Mouse (Mus musculus): ENCODE results near the gene Fam198a. TPM values are rescaled to one million over a fixed set of nuclear protein-coding genes. Genes with fewer than 3 reads are reported as not detected.
A peak's percentile ranks its signal among the peaks of the same experiment; 100 is the strongest.

The Fam198a gene
- total RNA-seq, 4 experiments from 2014 or later, result 0.31 to 0.94 (median 0.60) TPM

DNA sequence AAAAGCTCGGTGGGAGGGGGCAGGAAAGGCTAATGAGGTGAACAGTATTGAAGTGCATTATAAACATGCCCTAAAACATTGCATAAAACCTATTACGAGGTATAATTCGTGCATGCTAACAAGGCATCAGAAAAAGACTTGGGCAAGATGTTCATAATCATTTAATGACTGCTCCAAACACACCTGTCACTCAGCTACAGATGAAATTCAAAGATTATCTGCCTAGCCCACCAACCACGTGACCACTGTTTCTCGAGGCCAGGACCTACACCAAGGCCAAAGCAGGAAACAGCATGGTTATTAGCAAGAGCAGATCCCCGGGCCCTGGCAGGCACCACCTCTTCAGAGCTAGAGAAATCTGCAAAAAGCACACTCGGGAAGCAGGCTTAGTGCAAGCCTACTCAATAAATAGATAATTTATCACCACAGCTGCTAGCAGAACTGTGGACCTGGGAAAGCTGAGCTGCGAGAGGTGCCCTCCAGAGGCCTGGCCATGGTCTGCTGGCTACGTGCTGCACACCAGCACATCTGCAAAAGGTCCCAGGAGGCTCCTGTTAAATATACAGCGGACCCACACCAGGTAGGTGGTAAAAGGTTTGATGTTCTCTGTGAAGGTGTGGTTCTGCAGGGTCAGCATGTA, 30.8 kb downstream of the Fam198a start:
- no peak for DNase-seq (ENCODE audit: low spot score in 2 of 2)

DNA sequence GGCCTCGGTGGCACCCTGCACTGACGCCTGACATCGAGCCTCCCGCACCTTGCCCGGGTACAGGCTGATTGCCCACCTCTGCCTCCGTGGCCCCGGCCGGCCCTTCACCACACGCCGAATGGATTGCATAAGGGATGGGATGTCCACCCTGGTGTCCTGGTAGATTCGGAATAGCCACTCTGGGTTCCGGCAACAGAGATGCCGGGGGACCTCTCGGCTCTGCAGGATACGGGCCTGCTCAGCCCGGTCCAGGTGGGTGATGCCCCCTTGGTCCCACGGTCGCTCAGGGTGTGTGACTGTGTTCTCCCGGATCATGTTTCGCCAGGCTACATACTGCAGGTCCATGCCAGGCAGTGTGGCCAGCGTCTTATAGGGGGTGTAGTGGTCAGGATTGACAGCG, 31.4 kb downstream of the Fam198a start:
- DNase-seq (ENCODE audit: low spot score in 2 of 2), result no peak

DNA sequence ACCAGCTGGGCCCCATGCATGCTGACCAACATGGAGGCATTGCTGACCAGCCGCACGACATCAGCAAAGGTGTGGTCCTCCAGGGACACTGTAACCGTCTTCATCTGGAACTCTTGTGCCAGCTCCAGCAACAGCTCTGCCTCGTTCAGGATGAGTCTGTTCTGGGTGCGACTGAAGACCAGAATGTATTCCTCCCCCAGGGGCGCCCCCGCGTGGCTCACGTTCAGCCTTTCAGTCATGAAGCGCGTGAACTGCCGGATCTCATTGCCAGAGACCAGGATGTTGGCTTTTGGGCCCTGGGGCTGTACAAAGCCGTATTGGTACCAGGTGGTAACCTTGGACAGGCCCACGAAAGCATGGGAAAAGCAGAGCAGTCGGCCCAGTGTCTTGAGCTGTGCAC, 31.9 kb downstream of the Fam198a start:
- no peak for DNase-seq (ENCODE audit: low spot score in 2 of 2)

DNA sequence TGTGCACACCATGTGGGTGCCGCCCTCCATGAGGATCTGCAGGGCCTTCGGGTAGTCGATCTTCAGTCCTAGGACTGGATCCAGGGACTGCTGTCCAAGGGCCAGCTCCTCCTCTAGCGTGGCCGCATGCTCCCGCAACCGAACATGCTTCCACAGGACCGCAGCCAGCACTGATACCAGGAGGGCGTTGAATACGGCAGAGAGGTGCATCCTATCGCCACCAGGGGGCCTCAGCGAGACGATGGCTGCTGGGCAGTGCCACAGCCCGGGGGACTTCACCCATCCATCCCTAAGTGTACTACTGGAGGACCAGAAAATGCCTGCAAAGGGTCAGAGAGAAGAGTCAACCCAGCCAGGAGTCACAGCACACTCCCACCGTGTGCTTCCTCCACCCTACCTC, 32.7 kb downstream of the Fam198a start:
- peak; percentile 72 to 73 for DNase-seq (ENCODE audit: low spot score in 2 of 2)

DNA sequence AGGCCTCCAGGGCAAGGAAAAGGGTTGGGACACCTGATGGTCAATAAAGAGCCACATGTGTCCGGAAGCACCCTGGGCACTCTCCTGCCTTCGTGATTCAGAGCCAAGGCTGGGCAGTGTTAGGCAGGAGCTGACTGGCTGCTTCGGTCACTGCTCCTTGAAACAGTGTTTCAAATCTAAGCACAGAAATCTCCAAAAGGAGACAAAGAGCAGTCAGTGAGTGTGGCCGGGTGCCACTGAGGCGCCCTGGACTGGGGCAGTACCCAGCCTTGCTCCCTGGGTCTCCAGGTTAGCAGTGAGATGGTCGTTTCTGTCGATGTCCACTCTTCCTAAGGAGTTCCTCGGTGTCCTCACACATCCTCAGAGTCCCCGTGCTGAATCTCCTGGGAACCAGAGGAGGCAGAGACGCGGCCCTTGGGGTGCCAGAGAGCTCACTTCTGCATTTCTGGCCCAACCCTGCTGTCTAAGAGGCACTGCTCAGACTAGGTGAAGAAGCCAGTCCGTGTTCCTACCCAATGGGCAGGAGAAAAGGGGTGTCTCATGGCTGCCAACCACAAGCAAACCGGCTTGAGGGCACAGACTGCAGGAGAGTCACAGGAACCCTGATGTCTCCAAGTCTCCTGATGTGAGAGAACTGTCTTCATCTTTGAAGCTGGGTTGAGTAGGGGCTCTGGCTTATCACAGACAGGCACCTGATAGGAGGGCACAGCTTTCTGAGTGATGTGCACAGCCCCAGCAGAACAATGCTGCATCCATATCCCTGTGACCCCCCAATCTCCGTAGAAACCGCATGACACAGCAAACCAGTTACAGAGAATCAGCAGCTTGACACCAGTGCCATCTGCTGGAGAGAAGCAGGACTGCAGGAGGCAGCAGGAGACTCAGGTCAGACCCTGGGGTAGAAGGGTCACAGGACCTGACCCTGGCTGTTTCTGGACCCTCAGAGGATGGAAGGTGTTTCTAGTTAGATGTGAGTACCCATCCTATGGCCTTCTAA, 34.0 kb downstream of the Fam198a start:
- DNase-seq (ENCODE audit: low spot score in 2 of 2), result peak; percentile 64 to 65

DNA sequence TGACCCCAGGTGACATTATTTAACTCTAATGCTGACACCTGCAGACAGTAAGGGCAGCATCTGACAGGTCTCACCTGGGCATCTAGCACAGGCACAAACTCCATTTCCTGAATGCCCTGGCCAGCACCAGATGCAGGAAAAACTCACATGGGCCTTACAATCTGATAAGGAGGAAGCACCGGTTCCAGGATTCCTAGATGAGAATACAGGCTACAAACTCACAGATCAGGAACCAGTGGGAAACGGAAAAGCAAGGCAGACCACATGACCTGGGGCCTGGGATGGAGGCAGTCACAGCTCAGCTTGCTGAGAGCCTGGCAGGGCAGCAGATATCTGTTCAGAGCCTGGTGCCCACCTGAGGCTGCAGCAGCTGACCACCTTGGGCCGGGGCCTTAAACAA, 38.1 kb downstream of the Fam198a start:
- no peak for DNase-seq (ENCODE audit: low spot score in 2 of 2)

DNA sequence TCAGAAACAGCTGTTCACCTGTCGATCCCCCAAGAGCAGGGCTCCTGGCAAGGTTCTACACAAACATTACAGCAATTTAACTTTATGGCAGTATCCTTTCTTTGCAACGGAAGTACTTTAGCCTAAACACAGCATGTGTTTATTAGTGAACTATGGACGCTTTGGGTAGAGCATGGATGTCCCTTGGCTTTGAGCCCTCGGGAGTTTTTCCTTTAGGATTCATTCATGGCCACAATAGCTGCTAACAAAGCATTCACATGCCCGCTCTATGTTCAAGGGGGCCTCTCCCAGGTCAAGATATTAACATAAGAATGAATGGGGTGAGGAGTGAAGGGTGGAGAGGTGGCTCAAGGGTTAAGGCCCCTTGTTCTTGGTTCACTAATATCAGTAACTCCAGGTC, 38.7 kb downstream of the Fam198a start:
- DNase-seq (ENCODE audit: low spot score in 2 of 2), result no peak

DNA sequence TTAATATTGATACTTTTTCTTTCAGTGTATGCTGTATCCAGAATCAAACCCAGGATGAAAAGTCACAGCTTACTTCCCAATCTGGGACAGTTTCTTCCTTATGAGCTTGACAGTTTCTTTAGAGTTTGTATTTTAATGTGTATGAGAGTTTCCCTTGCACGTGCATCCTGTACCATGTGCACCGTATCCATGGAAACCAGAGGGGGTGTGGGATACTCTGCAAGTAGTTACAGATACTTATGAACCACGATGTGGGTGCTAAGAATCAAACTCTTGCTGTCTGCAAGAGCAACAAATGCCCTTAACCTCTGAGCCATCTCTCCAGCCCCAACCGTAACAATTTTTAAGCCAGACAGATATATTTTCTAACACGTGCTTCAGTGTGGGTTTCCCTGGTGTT, 40.3 kb downstream of the Fam198a start:
- no peak for DNase-seq (ENCODE audit: low spot score in 2 of 2)

DNA sequence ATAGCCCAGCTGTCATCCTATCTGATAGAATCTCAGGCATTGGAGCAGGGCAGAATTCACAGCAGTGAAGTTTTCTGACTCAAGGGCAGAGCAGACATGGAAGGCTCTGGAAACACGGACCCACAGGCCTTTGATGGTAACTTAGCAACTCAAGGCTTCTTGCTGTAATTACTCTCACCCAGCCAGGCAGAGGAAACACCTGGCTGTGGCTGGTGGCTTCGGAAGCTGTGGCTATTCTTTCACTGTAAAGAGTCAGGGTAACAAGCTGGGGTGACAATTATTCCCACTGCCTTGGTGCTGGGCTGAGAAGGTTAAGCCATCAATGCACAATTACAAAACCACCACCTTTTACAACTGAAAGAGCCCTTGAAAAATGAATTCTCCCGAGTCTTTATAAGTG, 42.3 kb downstream of the Fam198a start:
- DNase-seq (ENCODE audit: low spot score in 2 of 2), result no peak

DNA sequence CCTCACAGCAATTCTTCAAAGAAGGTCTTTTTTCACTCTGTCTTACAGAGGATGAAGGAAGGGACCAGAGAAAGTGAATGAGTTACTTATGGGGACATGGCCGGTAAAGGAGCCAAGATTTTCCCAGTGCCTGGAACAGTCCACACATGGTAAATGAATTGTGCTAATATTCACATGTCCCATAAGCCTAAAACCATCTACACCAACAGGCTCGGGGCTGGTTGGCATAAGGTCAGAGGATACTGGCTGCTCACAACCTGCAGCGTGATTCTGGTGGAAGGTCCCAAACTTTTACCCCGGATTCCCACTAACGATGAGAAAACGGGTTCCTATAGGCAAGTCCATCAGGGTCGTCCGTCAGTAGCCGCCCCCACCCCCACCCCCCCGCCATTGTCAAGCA, 44.3 kb downstream of the Fam198a start:
- no peak for DNase-seq (ENCODE audit: low spot score in 2 of 2)

DNA sequence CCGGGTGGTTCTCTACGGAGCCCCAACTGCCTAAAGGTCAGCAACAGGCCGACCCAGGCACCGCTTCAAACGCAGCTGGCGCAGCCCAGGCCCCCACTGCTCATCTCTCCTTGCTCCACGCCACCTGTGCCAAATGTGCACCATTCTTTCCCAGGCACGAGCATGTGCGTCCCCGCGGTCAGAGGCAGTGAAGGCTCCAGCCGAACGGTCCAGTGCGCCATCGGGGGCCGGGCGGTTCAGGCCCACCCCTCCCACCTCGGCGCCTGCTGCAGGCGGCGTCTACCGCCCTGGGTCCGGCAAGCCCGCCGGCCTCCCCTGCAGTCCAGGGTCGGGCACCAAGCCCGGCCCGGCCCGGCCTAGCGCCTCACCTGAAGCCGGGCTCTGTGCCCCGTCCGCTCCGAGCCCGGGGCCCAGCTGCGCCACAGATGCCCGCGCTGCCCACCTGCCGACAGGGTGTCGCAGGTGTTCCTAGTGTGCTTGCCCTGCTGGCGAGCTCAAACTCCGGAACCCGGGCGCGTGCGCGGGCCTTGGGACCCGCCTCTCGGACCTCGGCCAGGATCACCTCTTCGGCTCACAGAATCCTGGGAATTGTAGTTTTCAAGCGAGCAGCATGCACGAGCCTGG, 44.8 kb downstream of the Fam198a start:
- peak; percentile 81 for DNase-seq (ENCODE audit: low spot score in 2 of 2)

DNA sequence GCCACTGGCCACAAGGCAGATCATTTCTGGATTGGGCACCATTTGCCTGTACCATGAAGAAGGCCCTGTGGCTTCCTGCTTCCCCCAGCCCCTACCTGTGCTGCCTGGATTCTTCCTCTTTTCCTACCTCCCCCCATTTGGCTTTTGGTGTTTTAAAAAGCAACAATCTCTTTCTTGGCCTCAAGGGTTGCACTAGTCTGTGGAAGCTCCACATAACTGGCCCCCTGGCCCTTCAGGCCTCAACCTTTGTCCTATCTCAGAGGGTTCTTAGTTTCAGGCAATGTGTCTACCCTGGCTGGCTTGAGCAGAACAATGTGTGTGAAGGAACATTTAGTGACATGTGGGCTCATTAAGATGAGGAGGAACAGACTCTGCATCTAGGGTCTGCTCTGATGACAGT, 46.2 kb downstream of the Fam198a start, which contains the start of gene Pomgnt2:
TSS of gene Pomgnt2 (minus strand) at position 101 of the 400 bp plus-strand sequence.
- no peak for DNase-seq (ENCODE audit: low spot score in 2 of 2)

DNA sequence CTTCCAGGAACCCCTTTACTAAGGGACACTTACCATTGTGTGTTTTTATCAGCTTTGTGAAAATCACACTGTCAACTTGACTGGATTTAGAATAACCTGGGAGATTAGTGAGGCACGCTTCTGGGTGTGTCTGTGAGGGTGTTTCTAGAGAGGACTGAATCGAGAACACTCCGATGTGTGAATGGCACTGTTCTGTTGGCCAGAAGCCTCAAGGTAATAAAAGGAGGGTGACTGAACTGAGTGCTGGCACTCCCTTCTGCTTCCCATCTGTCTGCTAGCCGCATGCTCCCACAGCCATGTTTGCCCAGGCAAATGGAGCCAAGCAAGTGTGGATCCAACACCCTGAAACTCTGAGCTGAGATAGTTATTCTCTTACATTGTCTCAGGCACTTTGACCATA, 47.2 kb downstream of the Fam198a start:
- no peak for DNase-seq (ENCODE audit: low spot score in 2 of 2)

DNA sequence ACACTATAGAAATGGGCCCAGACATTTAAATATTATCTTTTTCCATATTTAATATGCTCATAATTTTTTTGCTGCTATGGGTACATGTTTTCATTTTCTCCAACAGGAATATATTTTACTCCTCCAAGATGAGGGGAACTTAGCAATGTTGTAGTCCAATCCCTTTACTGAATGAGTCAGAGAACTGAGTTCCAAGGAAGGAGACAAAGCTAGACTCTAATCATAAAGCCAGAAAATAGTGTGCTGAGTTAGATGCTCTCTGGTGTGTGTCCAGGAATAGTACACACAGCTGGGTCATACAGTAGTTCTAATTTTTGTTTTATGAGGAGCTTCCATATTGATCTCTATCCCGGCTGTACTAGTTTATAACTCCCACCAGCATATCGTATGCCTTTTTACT, 55.4 kb downstream of the Fam198a start:
- DNase-seq (ENCODE audit: low spot score in 2 of 2), result no peak

DNA sequence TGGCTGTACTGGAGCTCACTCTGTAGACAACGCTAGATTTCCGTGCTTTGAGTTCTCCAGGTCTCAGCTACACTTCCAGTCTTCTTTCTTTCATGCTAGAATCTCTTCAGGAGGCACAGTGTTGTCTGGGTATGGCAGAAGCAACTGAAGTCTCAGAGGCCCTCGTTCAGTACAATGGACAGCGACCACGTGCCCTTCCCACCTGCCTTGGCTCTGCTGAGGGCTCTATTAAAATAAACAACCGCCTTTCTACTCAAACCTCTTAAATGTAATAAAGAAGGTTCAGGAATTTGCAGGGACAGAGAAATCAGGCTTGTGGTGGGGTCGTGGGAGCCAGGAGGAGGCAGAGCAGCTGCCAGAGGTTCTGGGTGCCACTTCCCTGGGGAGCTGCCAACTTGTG, 55.8 kb downstream of the Fam198a start:
- DNase-seq (ENCODE audit: low spot score in 2 of 2), result no peak

DNA sequence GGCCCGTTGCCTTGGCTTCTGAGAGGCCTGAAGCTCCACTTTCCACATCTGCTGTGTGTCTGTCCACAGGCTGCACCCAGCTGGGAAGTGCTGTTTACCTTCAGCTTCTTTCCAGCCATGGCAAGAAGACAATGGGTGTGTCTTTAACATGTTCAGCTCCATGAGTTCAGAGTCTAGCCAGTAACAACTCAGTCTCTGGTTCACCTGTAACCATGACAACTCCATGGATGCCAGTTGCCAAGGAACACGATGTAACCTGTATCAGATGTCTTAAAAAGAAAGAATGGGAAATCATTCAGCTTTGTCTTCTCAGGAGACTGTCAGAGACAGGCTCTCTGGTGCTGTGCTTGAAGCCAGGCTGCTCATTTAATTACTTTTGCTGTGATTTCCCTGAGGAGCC, 58.1 kb downstream of the Fam198a start:
- no peak for DNase-seq (ENCODE audit: low spot score in 2 of 2)

DNA sequence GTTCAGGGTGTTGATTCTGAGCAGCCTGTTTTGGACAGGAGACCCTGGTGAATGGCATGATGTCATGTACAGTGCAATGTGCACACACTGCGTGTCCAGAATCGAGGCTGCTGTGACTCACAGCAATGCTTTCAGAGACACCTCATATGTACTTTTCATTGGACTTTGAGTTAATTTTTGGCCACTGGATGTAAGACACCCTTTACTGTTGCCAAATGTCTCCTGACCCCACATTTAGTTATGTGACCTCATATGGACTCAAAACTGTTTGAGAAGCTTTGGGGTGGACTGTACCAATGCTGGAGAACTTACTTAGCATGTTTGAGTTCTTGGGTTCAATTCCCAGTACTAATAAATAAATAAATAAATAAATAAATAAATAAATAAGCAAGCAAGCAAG, 60.0 kb downstream of the Fam198a start:
- no peak for DNase-seq (ENCODE audit: low spot score in 2 of 2)

DNA sequence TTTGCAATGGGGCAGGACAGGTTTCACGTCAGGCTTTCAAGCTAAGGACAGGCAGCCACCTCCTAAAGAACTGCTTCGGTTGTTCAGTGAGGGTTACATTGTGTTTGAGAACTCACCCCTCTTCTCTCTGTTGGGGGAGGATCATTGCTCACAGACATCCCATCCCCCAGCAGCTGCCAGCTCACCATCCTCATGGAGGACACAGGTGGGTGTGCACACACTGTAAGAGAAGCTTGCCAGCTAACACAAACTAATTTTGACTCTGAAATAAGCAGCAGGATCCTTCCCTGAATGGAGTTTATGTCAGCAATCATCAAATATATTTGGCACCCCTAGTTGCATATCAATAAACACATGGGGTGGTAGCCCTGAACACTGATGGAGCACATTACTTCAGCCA, 62.0 kb downstream of the Fam198a start:
- DNase-seq (ENCODE audit: low spot score in 2 of 2), result no peak

DNA sequence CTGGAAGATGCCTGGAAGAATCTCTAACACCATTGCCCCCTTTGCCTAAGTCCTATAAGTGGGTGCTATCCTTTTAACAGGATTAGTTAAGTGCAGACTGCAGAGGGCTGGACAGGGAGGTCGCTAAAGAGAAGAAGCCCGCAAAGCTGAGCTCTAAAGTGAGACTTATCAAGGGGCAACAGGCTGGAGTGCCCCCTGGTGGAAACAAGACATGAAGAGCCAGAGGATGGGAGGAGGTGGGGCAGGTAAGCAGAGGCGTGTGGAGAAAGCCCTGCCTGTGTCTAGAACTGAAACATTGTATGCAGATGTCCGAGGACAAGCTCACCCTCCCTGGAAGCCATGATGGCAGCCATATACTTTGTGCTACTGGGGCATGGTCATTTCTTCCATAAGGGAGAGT, 62.8 kb downstream of the Fam198a start:
- no peak for DNase-seq (ENCODE audit: low spot score in 2 of 2)

DNA sequence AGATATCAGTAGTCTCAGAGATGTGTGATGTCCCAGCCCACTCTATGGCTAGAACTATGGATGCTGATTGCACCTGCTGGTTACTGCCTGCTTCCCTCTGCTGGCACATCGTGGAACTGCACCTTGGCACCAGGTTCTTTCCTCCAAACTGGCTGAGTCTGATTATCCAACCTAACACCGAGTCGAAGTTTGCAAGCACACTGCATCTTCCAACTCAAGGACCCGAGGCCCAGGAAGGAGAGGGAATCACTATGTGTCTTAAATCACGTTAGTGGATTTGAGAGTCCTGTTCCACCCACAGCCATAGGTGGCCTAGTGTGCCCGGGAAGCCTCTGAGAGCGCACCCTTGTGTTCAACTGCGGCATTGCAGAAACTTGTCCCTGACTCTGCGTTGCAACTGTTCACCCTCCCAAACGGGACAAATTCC, 63.5 kb downstream of the Fam198a start:
- DNase-seq (ENCODE audit: low spot score in 2 of 2), result peak; percentile 67 to 74

DNA sequence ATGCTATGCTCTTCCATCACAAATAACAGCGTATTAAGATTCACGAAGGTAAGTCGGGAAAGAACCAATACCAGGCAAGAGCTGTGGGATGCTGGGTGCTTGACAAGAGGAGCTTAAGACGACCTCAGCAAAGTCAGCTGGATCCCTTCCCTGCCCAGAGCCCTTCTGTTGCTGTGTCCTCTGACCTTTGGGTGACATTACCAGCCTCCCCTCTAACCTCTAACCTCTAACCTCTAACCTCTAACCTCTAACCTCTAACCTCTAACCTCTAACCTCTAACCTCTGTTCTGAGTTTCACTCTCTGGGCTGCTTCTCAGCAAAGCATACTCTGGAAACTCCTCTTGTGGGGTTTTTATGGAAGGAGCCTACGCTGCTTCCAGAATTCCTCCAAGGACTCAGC, 67.3 kb downstream of the Fam198a start:
- no peak for DNase-seq (ENCODE audit: low spot score in 2 of 2)

DNA sequence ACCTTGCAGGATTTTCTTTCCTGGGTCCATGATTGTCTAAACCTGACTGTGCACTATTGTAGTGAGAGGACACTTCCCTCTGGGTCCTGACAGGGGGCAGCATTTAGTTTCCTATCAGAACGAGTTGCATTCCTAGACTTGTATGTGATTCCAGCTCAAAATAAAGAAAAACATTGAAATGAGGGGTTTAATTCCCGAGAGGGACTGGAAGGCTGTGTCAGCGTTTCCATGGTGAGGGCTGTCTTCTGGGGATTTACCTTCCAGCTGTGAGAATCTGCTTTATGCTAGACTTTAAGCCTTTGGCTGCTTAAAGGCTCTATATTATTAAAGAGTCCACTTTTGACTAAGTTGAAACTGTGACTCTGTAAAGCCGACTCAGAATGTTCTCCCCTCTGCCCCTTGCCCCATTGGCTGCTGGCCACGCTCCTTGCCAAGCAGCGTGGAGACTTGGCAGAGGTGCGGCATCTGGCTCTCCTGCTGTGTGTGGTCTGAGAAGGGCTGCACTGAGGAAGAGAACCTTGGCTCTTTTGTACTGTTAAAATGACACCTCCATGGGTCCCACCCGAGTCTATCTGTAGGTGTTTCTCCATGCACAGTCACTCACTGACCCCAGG, 68.1 kb downstream of the Fam198a start:
- DNase-seq (ENCODE audit: low spot score in 2 of 2), result peak; percentile 40 to 58
